Mouse (Mus musculus): Measurements from ENCODE around the gene Mypop. TPM values are rescaled to one million over a fixed set of nuclear protein-coding genes. Genes with fewer than 3 reads are reported as not detected.

Mypop gene
- polyA plus RNA-seq, 1 experiment from 2014 or later, result 5.5 TPM

DNA sequence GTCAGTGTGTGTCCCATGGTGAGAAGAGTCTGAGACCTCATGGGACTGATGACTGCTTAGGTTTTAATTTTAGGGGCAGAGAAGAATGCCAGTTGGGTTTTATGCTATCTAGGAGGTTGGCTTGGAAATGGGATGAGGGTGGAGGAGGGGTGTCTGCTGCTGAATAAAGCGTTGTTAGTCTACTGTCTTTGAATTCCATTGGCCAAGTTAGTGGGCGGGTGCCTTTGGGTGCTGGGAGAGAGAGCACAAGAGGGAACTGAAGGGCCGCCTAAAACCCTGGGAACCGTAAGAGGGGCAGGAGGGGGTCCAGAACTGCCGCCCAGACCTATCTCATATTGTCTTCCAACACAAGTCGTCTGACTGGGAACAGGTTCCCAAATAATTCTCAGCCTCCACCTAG lies 2.3 kb upstream of the Mypop start:
- no peak for DNase-seq (ENCODE audit: low spot score)

DNA sequence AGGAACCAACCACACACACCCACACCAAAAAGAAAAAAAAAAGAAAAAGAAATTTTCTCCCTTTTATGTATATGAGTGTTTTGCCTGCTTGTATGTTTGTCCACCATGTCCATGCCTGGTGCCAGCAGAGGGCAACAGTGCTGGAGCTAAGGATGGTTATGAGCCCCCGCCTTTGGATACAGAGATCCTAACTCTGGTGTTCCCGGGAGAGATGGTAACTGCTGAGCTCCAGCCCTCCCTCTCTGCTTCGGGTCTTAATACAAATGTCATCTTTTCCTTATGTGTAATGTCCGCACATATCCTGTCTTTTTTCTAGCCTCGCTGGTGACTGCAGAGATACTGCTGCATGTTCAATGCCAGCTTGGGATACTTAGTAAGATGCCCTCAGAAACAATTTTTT lies 1.1 kb upstream of the Mypop start:
- no peak for DNase-seq (ENCODE audit: low spot score)

DNA sequence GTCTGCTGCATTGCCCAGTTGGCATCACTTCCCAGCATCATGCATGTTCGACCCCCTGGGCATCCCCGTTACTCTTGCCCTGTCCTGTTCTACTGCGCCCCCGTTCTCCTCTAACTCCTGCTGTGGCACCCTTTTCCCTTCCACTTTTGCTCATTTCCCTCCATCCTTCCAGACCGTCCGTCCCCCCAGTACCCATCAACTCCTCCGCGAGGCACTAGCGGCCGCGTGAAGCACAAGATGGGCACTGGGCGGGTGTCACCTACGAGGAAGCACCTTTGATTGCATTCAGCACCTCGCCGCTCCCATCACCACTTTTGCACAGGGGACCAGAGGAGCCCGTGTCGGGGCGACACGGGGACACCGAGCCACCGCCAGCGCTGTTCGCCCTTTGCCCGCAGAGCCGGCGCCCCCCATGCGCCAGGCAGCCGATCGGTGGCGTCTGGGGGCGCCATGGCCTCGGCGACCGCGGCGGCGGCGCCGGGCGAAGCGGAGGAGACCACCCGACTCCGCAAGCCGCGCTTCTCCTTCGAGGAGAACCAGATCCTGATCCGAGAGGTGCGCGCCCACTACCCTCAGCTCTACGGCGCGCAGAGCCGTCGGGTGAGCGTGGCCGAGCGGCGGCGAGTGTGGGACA lies 732 bp downstream of the Mypop start:
- peak; percentile 30 for DNase-seq (ENCODE audit: low spot score)

DNA sequence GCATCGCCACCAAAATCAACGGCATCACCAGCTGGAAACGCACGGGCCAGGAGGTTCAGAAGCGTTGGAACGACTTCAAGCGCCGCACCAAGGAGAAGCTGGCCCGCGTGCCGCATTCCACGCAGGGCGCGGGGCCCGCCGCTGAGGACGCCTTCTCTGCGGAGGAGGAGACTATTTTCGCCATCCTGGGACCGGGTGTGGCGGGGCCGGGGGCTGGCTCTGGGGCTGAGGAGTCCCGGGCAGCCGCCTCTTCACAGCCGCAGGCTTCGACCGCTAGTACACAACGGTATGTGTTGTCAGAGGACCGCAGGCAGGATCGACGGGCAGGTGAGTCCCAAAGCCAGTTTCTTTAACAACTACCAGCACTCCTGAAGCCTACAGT lies 1.2 kb downstream of the Mypop start:
- DNase-seq (ENCODE audit: low spot score), result no peak

DNA sequence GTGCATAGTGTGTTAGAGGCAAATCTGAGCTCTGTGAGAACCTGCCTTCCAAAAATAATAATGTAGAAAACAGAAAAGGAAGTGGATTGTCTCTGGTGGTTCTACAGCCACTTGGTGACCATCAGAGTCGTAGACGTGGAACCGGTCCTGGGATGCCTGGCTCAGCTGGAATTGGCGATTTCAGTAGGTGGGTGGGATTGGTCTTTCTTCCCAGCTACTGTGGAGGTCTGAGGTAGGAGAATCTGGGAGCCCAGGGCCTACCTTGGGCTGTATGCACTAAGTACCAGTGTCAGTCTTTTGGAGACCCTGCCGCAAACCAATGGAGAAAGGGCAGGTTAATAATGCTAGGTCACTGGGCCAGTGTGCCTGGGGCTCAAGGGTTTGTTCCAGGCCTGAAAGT lies 2.0 kb downstream of the Mypop start:
- no peak for DNase-seq (ENCODE audit: low spot score)

DNA sequence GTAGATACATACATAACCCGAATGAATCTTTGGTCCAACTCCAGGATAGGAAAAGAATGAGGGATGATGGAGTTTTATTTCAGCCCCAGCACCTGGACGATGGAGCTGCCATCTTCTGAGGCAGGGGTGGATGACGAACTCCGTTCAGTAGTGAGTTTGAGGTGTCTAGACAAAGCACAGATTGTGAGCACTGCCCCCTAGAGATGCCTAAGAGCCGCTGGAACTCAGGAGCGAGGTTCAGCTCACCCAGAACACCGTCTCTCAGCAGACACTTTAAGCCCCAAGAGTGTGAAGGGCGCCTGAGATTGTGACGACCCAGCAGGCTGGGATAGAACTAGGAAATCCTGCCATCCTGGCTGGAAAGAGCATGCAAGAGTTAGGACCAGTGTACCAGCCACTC lies 7.8 kb downstream of the Mypop start:
- DNase-seq (ENCODE audit: low spot score), result no peak

DNA sequence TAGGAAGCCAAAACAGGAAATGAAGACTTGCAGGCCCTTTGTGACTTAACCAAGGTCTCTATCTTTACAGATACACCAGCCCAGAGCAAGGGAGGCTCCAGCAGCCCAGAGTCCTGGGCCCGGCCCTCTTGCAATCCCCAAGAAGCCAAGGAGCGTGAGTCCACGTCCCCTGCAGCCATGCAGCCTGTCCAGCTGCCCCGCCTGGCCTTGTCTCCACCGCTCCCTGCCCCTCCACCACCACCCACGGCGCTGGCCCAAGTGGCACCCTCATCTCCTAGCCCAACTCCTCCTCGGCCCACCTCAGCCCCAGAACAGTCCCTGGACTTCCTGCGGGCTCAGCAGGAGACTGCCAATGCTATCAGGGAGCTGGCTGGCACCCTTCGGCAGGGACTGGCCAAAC lies 9.4 kb downstream of the Mypop start:
- DNase-seq (ENCODE audit: low spot score), result peak; percentile 34

DNA sequence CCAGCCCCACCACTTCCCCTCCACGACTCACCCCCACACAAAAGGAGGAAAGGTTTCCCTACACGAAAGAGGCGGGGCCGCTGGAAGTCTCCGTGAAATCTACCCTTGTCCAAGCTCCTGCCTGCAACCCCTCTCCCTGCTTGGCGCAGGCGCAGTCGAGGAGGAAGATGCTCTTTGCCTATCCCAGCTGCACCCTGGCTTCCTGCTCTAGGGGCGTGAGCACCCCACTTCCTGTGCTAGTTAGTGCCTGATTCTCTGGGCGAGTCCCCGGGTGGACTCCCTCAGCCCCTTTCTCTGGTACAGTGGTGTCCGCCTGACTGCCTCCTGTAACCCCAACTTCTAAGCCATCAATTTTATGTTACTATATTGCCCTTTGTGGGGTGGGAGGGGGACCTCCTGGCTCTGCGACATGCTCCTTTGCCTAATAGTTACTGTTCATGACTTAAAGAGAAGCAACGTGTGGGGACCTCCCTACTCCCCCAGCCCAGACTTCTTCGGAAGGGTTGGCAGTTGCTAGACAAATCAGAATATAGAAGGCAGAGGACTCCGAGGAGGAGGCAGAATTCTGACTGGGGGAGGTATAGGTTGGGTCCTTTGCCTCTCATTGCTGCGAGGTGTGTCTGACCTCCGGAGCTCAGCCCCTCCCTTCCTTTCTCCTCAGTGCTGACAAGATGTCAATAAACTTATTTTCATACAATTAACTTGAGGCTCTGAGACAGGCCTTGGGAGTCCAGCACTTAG lies 10.2 kb downstream of the Mypop start:
- peak; percentile 94 for DNase-seq (ENCODE audit: low spot score)

DNA sequence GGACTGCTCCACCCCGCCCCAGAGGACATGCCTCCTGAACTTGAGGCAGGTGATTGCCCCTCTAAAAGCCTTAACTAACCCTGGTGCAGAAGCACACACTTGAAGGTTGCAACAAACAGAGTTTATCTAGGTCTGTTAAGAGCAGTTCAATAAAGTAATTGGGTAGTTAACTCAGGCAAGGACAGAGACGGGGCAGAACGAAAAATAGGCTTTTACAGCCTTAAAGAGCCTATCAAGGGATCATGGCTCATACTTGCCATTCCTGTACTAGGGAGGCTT lies 10.7 kb downstream of the Mypop start:
- DNase-seq (ENCODE audit: low spot score), result no peak

DNA sequence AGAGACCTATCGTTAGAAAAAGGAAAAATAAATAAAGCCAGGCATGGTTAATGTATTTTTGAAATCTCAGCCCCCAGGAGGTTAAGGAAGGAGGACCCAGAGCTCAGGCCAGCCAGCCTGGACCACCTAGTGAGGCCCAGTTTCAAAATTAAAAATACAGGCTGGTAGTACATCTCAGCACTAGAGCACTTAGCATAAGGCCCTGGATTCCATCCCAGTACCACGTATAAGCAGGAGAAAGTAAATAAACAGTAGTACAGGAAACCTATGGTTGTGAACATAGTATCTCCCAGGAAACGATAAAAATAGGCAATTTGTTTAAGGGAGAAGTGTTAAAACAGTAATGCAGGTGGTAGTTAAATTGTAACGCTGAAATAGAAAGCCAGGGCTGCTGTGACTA lies 11.1 kb downstream of the Mypop start:
- no peak for DNase-seq (ENCODE audit: low spot score)

DNA sequence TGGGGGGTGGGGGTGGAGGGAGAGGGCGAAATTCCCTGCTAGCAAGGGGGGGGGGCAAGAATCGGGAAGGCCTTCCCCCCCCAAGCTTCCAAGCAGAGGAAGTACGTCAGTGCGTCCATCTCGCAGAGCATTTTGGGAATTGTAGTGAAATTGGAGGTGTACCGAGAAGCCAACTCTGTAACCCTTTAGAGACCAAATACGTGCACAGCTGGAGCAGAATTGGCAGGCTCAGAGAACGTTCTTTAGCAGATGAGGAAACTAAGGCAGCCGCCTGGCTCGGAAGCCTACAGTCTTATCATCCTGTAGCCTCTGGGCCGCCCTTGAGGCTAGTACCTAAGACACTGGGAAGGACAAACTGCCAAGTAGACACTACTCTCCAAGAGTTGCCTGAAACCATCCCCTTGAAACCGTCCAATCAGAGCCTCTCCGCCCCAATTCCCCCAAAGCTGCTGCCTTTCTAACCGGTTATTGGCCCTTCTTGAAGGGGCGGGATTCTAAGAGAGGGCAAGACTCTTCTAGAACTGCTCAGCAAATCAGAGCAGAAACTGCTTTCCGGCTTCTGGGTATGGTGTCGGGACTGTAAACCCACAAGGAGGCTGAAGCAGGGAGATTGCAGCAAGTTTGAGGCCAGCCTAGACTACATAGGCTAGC lies 11.9 kb downstream of the Mypop start:
- DNase-seq (ENCODE audit: low spot score), result peak; percentile 86

DNA sequence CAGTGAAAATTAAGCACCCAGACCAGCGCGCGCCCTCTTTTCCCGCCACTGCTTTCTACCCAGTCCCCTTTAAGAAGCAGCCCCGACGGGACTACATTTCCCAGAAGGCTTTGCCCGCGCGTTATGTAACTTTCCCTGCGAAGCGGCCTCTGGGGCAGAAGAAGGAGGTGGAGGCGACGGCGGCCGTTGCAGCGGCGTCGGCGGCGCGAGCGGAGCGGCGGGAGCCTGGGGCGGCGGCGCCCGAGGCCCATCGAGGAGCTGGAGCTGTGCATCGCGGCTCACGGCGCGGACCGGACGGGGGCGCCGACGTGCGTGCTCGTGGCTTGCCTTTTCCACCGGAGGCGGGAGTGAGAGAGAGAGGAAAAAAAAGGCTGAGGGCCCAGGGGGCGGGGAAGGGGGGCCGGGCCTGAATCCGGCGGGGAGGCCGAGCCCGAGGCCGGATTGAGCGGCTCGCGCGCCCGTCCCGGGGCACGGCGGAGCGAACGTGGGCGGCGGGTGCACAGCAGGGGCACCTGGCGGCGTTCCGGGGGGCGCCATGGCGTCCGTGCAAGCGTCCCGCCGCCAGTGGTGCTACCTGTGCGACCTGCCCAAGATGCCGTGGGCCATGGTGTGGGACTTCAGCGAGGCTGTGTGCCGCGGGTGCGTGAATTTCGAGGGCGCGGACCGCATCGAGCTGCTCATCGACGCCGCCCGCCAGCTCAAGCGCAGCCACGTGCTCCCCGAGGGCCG lies 13.0 kb downstream of the Mypop start, which contains the start of gene Irf2bp1:
Irf2bp1 (plus strand) TSS at position 143 of the 729 bp plus-strand sequence.
- peak; percentile 93 for DNase-seq (ENCODE audit: low spot score)

DNA sequence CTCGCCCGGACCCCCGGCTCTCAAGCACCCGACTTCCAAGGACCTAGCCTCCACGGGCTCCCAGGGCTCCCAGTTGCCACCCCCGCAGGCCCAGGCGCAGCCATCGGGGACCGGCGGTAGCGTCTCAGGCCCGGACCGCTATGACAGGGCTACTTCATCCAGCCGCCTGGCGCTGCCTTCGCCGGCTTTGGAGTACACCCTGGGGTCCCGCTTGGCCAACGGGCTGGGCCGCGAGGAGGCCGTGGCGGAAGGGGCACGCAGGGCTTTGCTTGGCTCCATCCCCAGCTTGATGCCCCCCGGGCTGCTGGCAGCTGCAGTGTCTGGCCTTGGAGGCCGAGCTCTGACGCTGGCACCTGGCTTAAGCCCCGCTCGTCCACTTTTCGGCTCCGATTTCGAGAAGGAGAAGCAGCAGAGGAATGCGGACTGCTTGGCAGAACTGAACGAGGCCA lies 13.6 kb downstream of the Mypop start:
- no peak for DNase-seq (ENCODE audit: low spot score)

DNA sequence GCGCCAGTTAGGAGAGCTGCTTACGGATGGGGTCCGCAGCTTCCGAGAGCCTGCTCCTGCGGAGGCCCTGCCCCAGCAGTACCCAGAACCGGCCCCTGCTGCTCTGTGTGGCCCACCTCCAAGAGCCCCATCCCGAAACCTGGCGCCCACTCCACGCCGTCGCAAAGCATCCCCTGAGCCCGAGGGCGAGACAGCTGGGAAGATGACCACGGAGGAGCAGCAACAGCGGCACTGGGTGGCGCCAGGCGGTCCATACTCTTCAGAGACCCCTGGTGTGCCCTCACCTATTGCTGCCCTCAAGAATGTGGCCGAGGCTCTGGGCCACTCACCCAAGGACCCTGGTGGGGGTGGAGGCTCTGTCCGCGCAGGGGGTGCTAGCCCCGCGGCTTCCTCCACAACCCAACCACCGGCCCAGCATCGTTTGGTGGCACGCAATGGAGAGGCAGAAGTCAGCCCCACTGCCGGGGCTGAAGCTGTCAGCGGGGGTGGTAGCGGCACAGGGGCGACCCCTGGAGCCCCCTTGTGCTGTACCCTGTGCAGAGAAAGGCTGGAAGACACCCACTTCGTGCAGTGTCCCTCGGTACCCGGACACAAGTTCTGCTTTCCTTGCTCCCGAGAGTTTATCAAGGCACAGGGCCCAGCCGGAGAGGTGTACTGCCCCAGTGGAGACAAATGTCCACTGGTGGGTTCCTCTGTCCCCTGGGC lies 14.5 kb downstream of the Mypop start:
- DNase-seq (ENCODE audit: low spot score), result no peak

DNA sequence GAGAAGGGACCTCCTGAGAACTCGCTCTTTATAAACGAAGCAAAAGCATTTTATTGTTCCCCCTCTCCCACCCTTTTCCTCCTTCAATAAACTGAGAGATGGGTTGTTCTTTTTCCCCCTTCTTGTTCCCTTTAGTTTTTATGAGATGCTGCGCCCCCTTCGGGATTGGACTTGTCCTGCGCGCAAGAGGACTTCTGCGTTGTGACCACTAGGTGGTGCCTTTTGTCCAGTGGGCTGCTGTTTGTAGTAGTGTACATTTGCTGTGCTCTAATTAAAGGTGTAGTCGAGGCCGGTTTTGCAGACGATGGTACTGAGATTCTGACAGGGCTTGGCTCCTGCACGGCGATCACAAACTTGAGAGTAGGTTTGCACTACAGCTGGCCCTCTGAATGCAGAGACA lies 15.4 kb downstream of the Mypop start:
- peak; percentile 83 for DNase-seq (ENCODE audit: low spot score)

DNA sequence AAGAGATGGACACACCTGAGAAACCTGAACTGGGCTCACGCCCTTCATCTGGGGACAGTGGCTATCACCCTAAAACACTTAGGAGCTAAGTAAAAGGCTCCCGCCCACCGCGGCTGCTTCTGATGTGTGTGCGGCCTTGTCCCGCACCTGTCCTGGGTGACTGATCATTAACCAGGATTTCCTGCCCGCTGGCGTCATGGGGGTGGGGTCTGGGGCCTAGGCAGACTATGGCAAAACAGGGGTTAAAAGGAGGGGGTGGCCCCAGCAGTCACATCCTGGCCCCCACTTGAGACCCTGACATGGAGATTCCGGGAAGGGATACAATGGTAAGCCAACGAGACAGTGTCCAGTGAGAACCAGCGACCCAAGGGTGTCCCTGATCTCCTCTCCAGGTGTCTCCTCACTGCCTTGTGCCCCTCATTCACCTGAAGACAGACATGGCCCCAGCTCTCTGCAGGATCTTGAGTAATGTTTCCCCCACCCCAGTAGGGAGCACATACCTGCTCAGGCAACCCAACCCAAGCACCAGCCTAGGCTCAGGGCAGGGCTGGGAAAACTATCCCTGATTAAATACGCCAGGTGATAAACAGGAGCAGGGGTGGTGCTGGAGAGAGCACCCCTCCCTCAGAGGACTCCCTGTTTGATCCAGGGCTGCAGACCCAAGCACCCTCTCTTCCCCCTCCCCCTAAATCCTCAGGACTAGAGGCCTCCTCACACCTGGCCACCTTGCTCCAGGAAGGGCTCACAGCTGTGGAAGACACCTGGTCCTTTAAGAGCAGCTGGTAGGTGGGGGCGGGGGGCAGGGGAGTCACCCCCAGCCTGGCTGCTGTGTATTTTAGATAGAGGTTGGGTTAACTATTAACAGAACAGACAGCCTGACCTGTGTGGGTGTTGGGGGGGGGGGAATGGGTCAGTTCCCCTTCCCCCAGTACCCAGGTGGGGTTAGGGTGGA lies 16.3 kb downstream of the Mypop start:
- no peak for DNase-seq (ENCODE audit: low spot score)

DNA sequence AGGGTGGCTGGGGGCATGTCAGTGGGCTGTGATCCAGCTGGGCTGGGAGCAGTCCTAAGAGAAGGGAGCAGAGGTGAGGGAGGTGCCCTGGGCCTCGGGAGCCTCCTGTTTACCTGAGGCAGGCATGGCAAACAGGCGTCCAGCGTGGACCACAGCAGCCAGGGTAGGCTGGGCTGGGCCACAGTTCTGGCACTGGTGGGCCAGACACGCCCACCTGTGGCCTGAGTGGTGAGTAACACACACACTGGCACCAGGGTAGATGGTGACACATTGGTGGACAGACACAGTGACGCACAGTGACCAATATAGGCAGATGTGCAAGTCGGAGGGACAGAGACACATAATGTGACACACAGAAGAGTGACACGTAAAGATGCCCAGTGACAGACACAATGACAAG lies 19.5 kb downstream of the Mypop start:
- DNase-seq (ENCODE audit: low spot score), result no peak

DNA sequence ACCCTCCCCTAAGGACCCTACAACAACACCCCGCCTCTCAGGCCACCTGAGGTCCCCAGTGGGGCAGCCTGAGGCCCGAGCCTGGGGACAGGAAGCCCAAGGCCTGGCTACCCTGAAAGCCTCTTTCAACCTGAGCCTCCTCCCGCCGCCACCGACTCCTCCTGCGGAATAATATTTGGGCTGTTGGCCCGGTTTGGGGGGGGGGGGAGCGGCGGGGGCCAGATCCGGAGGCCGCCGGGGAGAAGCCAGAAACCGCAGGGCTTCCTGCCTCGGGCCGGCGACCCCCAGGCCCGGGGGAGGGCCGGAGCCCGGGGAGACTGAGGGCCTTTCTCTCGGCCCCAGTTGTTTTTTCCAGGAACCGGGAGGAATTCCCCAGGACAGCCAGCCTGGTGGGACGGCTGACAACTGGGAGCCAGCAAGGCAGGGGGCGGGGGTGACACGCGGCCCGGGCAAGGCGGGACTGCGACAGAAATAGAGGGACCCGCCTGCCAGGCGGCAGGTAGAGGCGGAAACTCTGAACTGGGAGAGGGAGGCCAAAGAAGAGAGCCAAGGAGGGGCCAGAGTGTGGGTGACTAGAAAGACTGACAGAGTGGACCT lies 21.1 kb downstream of the Mypop start:
- no peak for DNase-seq (ENCODE audit: low spot score)

DNA sequence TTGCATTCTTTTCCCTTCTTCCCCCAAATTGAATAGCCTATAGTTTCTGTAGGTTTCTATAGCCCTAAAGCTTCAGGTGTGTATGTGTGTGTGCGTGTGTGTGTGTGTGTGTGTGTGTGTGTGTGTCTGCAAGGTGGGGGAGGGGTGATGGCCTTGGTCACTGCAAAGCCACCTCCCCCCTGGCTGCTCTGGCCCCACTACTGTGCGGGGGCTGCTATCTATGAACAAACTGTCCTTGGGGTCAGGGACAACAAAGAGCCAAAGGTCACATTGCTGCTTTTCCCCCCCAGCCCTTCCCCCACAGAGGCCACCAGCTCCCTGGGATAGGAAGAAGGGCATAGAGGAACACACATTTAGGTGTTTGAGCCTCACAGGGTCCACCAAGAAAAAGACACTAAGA lies 21.8 kb downstream of the Mypop start:
- no peak for DNase-seq (ENCODE audit: low spot score)

DNA sequence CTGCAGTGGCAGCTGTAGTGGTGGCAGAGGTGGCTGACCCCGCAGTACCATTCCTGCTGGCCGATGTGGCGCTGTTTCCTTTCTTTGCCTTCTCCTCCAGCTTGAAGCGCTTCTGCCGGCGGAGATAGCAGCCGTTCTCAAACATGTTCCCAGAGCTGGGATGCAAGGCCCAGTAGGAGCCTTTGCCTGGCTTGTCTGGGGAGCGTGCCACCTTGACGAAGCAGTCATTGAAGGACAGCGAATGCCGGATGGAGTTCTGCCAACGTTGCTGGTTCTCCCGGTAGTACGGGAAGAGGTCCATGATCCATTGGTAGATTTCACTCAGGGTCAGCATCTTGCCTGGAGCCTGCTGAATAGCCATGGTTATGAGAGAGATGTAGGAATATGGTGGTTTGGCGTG lies 23.4 kb downstream of the Mypop start:
- DNase-seq (ENCODE audit: low spot score), result no peak
